Mouse (Mus musculus) testis, adult 2 months (tissue): Measurements from ENCODE around the gene Nfu1.

ENCODE experiments used
- CTCF ChIP-seq: fragments of 200-500 bp; IDR thresholded peaks from 2 replicates; pipeline ENCODE4 v1.5.1; 2012; ENCODE audit warnings: low read depth, mild to moderate bottlenecking, inconsistent platforms, low read length, moderate library complexity; ENCODE audit not compliant: control insufficient read depth, insufficient read depth, insufficient replicate concordance
- POLR2A ChIP-seq: fragments of 200-500 bp; IDR thresholded peaks from 2 replicates; pipeline ENCODE4 v1.6.1; 2012; ENCODE audit warnings: low read depth, mild to moderate bottlenecking, inconsistent platforms, low read length, moderate library complexity; ENCODE audit not compliant: control insufficient read depth

- TF ChIP-seq CTCF (no peak), POLR2A (no peak)
Measured at GRCm38 (mm10) chr6:86985314-86986106, 23.5 kb upstream of the Nfu1 start.
